Mouse (Mus musculus): Measurements from ENCODE around the gene Ankrd33. TPM values are rescaled to one million over a fixed set of nuclear protein-coding genes. Genes with fewer than 3 reads are reported as not detected.
A peak's percentile ranks its signal among the peaks of the same experiment; 100 is the strongest.

Ankrd33 gene
- total RNA-seq, 2 experiments from 2014 or later, result not detected

DNA sequence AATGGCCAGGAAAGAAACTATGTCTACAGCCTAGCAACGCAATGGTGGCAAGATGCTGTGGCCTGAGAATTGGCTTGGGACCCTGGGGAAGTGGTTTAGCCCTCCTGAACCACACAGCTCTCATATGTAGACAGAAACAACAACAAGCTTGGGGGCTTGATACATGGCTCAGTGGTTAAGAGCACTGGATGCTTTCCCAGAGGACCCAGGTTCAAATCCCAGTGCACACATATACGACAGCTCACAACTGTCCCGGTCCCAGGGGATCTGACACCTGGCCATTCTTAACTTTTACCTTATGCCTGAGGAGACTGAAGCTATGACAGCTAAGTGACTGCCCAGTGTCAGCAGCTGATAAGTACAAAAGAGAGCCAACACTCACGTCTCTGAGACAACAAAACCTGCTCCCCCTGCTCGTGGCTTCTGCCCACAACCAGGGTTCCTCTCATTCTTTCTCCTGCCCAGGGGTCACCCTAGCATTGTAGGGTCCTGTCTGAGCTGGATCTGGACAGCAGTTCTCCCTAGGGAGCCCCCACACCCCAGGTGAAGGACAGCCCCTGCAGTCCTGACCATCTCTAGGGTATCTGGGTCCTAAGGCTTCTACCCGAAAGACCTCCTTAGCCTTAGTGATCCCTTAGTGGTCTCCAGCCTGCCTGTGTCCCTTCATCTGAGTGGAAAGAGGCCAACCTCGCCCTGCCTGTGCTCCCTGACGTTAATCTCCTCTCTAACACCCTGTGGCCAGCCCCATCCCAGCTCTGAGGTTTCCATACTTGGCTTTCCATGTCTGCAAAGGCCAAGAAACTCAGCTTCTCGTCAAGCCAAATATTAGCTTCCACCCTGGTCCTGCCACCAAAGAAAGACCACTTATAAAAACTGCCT lies 6.1 kb downstream of the Ankrd33 start:
- ATAC-seq (ENCODE audit: poor library complexity, severe bottlenecking), result no peak

GRCm38 (mm10) chr15:101122290-101122589 lies 6.7 kb downstream of the Ankrd33 start:
- ATAC-seq (ENCODE audit: poor library complexity, severe bottlenecking), result no peak; the same call in 1 of the 2 replicates

DNA sequence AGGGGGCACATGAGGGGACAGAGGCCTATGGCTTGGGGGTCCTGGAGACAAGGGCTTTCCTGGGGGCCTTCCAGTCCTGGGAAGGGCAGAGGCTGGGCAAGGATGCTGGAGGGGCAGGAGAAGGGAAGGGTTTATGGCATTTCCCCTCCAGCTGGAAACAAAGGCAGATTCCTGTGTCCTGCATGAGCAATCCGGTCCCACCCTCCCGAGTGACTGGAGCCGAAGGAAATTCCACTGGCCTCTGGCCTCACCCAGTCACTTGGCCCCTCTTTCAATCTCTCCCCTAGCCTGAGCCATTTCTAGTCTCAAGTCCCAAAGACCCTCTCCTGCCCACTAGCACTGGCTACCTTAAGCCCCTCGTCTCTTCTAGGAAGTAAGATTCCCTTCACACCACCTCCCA lies 7.6 kb downstream of the Ankrd33 start:
- ATAC-seq (ENCODE audit: poor library complexity, severe bottlenecking), result no peak

- ATAC-seq (ENCODE audit: poor library complexity, severe bottlenecking), result no peak
Measured at GRCm38 (mm10) chr15:101125561-101125960, 10.0 kb downstream of the Ankrd33 start.

DNA sequence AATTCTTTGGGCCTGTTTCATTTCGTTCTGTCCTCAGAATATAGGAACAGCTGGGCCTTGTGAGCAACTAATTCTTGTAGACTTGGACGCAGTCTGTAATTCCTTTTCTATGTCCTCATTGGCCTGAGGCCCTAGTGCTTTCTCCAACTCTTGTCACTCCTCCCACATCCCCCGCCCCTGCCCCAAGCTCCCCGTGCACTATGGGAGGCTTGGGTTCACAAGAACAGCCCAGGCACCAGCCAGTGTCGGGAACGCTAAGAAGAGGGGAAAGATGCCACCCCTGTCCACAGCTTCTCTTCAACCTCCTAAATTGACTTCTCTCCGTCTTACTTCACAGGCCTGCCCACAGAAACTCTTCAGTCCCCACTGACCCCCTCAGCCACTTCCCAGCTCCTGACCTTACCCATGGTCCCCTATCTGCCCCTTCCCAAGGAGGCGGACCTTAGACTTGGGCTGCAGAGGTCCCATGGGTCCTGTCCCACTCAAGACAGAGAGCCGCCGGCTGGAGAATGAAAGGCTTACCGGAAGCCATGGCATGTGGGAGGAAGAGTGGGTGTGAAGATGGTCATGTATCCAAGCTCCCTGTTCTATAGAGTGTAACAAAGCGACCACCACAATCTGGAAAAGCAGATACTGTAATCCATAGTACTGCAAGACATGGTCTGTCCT lies 11.5 kb downstream of the Ankrd33 start:
- ATAC-seq (ENCODE audit: poor library complexity, severe bottlenecking), result no peak

DNA sequence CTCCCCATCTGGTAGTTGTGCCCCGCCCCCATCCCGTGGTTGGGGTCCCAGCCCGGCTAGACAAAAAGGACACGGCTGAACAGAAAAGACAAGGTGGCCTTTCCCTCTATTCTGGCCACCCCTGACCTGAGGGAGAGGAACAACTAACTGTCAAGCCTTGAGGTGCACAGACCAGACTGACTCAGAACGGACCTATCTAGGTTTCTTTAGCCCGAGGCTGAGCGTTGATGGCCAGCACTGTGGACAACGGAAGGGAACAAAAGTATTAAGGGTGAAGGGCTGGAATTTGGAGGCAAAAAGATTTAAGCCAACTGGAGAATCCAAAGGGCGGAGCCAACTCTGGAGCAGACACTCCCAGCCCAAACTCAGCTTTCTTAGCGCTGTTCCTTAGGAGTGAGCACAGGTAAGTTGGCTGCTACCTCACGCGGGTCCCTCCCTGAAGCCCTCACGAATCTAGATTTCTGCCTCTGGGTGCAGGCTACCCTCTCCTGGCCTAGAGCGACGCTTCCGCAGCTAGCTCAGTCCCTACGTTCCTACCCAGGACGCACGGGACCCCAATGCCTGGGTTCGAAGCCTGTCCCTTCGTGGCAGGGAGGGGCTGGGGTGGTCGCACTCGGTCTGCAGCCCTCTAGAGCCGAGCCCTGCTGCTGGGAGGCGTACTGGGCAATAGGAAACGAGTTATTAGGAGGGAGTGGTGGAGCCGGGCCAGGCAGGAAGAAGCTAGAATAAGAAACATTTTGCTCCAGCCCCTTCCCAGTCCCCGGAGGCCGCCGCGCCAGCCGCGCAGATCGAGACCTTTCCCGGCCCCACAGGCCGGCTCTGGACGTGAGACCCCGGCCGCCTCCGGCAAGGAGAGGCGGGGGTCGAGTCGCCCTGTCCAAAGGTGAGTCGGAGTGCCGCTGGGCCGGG lies 12.9 kb downstream of the Ankrd33 start, which contains the start of gene Acvrl1:
Gene Acvrl1, plus strand, starts transcription at position 342 of the 909 bp plus-strand sequence.
- ATAC-seq (ENCODE audit: poor library complexity, severe bottlenecking), result no peak; the same call in none of the 2 replicates

GRCm38 (mm10) chr15:101129412-101129811 lies 13.9 kb downstream of the Ankrd33 start:
- ATAC-seq (ENCODE audit: poor library complexity, severe bottlenecking), result no peak

DNA sequence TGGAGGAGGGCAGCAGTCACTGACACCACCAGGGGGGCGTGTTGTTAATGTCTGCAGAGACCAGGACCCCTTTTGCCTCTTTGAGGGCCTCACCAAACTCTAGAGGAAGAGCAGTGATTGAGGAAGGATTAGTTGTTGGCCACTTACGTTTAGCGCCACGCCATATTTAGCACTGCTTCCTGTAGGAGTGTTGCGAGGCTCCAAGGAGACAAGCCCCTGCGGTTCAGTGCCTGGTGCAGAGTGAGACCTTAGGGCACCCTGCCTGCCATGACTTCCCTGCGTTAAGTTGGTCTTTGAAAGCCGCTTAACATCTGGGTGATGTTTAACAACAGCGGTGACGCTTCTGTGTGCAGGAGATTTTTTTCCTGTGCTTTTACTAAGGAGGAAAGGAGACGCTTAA lies 15.9 kb downstream of the Ankrd33 start:
- ATAC-seq (ENCODE audit: poor library complexity, severe bottlenecking), result no peak

GRCm38 (mm10) chr15:101132041-101132440 lies 16.5 kb downstream of the Ankrd33 start:
- no peak for ATAC-seq (ENCODE audit: poor library complexity, severe bottlenecking)

GRCm38 (mm10) chr15:101132761-101133160 lies 17.2 kb downstream of the Ankrd33 start:
- peak; percentile 15; the same call in 1 of the 2 replicates for ATAC-seq (ENCODE audit: poor library complexity, severe bottlenecking)

GRCm38 (mm10) chr15:101133993-101134704 lies 18.6 kb downstream of the Ankrd33 start:
- ATAC-seq (ENCODE audit: poor library complexity, severe bottlenecking), result peak; percentile 85

- ATAC-seq (ENCODE audit: poor library complexity, severe bottlenecking), result no peak
Measured at GRCm38 (mm10) chr15:101135405-101135804, 19.9 kb downstream of the Ankrd33 start.

DNA sequence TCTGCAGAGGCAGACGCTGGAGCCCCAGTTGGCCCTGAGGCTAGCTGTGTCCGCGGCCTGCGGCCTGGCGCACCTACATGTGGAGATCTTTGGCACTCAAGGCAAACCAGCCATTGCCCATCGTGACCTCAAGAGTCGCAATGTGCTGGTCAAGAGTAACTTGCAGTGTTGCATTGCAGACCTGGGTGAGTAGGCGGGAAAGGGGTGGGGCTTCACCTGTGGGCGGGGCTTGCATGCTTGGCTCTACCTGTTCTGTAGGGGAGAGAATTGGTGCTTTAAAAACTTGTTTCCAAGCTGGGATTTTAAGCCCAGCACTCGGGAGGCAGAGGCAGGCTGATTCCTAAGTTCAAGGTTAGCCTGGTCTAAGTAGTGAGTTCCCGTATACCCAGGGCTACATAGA lies 21.9 kb downstream of the Ankrd33 start:
- no peak for ATAC-seq (ENCODE audit: poor library complexity, severe bottlenecking)

DNA sequence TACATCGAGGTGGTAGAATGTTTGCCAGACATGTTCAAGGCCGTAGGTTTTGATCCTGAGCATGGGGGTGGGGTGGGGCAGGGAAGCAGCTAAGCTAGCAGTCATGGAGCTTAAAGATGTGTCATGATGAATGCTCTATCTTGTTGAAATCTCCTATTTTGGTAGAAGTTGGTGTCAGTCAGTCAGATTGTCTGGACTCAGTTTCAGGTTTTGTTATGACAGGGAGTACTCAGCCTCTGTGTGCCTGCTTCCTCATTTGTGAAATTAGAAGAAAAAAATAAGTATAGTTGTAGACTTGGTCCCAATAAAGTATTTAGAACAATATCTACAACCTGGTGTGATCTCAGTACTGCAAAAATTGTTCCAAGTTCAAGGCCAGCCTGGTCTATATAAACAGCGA lies 23.1 kb downstream of the Ankrd33 start:
- ATAC-seq (ENCODE audit: poor library complexity, severe bottlenecking), result no peak

DNA sequence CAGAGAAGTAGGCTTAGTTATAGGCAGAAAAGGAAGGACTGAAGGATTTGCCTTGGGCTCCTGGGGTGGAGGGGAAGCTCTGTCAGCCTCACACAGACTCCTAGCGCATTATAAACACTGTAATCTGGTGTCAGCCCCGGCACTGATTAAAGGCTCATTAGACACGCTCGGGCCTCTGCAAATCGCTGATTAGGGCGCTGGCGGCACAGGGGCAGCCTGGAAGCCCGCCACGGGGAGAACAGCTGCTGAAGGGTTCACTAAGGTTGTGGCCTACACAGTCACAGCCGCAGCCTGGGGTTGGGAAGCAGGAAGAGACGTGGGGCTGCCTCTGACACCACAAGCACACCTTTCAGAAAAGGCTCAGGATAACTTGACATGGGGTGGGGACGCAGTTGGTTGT lies 24.3 kb downstream of the Ankrd33 start:
- no peak for ATAC-seq (ENCODE audit: poor library complexity, severe bottlenecking)

DNA sequence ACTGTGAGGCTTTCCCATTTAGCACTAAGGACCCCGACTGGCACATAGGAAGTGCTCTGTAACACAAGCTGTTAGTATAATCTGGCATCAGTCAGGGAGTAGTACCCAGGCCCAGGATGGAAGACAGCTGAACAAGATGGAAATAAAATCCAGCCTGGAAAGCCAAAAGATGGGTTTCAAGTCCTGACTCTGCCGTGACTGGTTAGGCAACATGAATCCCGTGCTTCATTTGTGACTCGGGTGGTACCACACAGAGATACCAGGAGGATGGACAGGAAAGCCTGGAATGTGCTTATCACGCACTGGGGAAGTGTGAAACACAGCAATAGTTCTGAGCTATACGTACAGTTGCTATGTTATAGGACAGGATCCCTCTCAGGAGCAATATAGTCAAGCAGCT lies 25.0 kb downstream of the Ankrd33 start:
- ATAC-seq (ENCODE audit: poor library complexity, severe bottlenecking), result no peak

GRCm38 (mm10) chr15:101141061-101141541 lies 25.5 kb downstream of the Ankrd33 start:
- ATAC-seq (ENCODE audit: poor library complexity, severe bottlenecking), result peak; percentile 33

DNA sequence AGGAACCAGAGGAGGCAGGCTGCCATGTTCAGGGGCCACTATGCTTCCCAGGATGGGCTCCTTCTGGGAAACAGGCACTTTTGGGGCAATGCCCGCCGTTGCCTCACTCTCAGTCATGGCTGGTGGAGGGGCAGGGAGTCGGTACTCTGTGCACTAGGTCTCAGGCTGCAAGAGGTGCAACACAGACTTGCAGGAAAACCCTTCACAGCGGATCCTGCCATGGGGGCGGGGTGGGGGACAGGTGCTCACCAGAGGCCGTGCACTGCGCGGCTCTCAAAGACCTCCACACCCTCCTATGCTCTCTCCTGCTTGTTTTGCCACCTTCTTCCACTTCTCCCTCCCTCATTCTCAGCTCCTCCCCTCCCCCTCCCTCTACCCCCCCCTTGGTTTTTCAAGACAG lies 27.1 kb downstream of the Ankrd33 start:
- no peak for ATAC-seq (ENCODE audit: poor library complexity, severe bottlenecking)

DNA sequence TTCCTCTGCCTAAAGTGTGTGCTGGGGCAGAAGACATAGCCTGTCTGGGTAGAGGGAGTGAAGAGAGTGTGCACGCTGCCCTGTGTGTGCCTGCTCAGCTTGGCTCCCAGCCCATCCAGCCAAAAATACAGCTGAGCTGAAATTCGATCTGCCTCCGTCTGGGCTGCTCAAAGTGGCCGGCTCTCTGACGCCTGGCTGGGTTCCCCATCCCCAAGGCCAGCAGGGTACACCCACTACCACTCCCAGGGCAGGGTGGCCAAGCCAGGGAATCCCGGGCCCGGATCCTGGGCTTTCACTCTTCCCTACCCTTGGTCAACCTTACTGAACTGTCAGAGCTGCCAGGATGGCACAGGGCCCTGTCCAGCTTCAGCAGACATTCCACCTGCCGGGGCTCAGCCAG lies 27.9 kb downstream of the Ankrd33 start:
- ATAC-seq (ENCODE audit: poor library complexity, severe bottlenecking), result no peak

- ATAC-seq (ENCODE audit: poor library complexity, severe bottlenecking), result no peak
Measured at GRCm38 (mm10) chr15:101144176-101144575, 28.6 kb downstream of the Ankrd33 start.
